Mouse (Mus musculus) kidney, postnatal 0 days (tissue): ENCODE measurements around the gene Pkd1. TPM values are rescaled to one million over a fixed set of nuclear protein-coding genes. Genes with fewer than 3 reads are reported as not detected.

ENCODE experiments used
- ATAC-seq: fragments of 200-750 bp; cut with Nextera tagmentation; replicated peaks from 2 replicates; pipeline ENCODE4 v1.8.0; 2017; ENCODE audit warnings: low read depth, moderate number of reproducible peaks, moderate TSS enrichment, moderate library complexity; ENCODE audit not compliant: low FRiP score
- DNase-seq: peaks from one replicate; pipeline ENCODE4 v3.0.0-alpha.2; 2016; ENCODE audit warnings: low spot score
- H3K27ac ChIP-seq: fragments of 300-500 bp; sonication (generic); 2 replicates; pipeline ENCODE4 v1.5.1; 2014; ENCODE audit warnings: mild to moderate bottlenecking
- H3K27me3 ChIP-seq: fragments of 300-500 bp; sonication (generic); 2 replicates; pipeline ENCODE4 v1.6.1; 2014; ENCODE audit warnings: low read length, mixed read lengths; ENCODE audit not compliant: insufficient read depth
- H3K36me3 ChIP-seq: fragments of 300-500 bp; sonication (generic); 2 replicates; pipeline ENCODE4 v1.6.1; 2014; ENCODE audit warnings: low read length, mixed read lengths; ENCODE audit not compliant: insufficient read depth
- H3K4me1 ChIP-seq: fragments of 300-500 bp; sonication (generic); replicated peaks from 2 replicates; pipeline ENCODE4 v1.6.1; 2014; ENCODE audit warnings: antibody characterized with exemption, low read length, mixed read lengths; ENCODE audit not compliant: insufficient read depth
- H3K4me2 ChIP-seq: fragments of 300-500 bp; sonication (generic); 2 replicates; pipeline ENCODE4 v1.6.1; 2014; ENCODE audit warnings: mild to moderate bottlenecking, low read length, moderate library complexity, mixed read lengths
- H3K4me3 ChIP-seq: fragments of 300-500 bp; sonication (generic); replicated peaks from 2 replicates; pipeline ENCODE4 v1.5.1; 2014; ENCODE audit warnings: low read depth, low read length
- H3K9ac ChIP-seq: fragments of 300-500 bp; sonication (generic); 2 replicates; pipeline ENCODE4 v1.6.1; 2014; ENCODE audit warnings: low read depth, low read length
- H3K9me3 ChIP-seq: fragments of 300-500 bp; sonication (generic); replicated peaks from 2 replicates; pipeline ENCODE4 v1.6.1; 2016; ENCODE audit warnings: low read length, inconsistent platforms, mixed read lengths
- CTCF ChIP-seq: IDR thresholded peaks from 2 replicates; pipeline ENCODE4 v1.5.1; 2016; ENCODE audit warnings: antibody characterized with exemption, low read depth, mild to moderate bottlenecking, moderate library complexity
- WGBS: fragments of 180-500 bp; shearing (Covaris S2); extraction: QIAGEN DNeasy Blood & Tissue Kit; methylation state at CpG from one replicate; pipeline ENCODE4 v1.1.7; 2014; 5-methylcytosine and 5-hydroxymethylcytosine counted together
- polyA plus RNA-seq: library from polyadenylated mRNA; unstranded; fragments of >200 nt; fragmentation: Nextera tagmentation; extraction: Ambion mirVana; gene quantifications from 2 replicates; pipeline ENCODE4 v1.2.1, GENCODE M21; 2015

Gene Pkd1
- 10.6 and 17.7 TPM in 2 replicates for polyA plus RNA-seq

DNA sequence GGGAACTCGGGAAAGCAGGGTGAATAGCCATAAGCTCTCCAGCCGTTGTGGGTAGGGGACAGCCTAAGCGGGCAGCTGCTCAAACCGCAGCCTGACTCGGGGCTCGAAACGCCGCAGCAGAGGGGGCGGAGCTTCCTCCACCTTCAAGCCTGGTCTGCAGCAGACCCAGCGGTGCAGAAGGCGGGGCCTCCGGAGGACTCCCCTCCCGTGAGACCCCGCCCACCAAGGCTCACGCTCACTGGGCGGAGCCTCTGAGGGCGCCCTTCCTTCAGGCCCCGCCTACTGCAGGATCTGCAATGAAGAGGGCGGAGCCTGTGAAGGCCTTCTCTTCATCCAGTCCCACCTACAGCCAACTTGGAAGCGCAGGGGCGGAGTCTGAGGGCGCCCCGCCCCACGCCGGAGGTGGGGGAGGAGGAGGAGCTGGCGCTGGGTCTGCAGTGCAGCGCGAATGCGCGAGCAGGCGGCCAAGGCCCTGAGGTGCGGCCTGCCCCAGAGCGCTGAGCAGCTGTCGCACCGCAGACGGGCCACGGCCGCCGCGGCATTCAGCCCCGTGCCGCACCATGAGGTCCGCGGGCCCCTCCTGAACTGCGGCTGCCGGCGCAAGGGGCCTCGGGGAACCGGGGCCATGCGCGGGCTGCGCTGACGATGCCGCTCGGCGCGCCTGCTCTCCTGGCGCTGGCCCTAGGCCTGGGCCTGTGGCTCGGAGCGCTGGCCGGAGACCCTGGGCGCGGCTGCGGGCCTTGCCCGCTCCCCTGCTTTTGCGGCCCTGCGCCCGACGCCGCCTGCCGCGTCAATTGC, at the start of gene Pkd1:
Gene Pkd1, plus strand, starts transcription at position 217 of the 798 bp plus-strand sequence.
- TF ChIP-seq CTCF = peak; percentile 3; the same call in 1 of the 2 replicates
- no peaks in the 10 kb centered on the region for H3K9me3 ChIP-seq
- H3K9ac ChIP-seq = peak within 1 kb of the TSS; percentile 89
- no peaks in the 10 kb centered on the region for H3K36me3 ChIP-seq
- H3K27ac ChIP-seq = peak within 1 kb of the TSS; percentile 96
- H3K27me3 ChIP-seq = no peaks in the 10 kb centered on the region
- ATAC-seq (peak; percentile 97), DNase-seq (peak; percentile 100)
- peak within 1 kb of the TSS; percentile 64 for H3K4me3 ChIP-seq
- under 1% methylated on average over 66 of the region's 72 CpGs for WGBS
- peak within 1 kb of the TSS; percentile 71 for H3K4me2 ChIP-seq
- H3K4me1 ChIP-seq = 0 out of 2 replicates have a peak, but pooled peaks cover 8% of the 10 kb centered on the region

DNA sequence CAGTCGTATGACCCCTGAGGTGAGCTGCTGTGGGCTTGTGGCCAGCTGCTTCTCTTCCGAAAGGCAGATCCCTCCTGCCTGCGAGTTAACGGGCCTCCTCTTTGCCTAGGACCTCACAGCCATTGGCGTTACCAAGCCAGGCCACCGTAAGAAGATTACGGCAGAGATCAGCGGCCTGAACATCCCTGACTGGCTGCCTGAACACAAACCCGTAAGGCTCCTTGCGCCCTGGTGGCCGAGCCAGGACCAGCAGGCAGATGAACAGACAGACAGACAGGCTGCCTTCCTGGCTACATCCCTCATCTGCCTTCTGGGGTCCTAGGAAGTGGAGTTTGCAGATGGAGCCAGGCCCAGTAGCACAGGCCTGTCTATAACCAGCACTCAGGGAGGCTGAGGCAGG, 47.4 kb upstream of the Pkd1 start:
- Histone ChIP-seq H3K36me3 (no peaks in the 10 kb centered on the region), H3K9me3 (no peaks in the 10 kb centered on the region), H3K4me1 (no peaks in the 10 kb centered on the region), H3K4me3 (no peak overlapping the region), H3K27ac (no peak overlapping the region), H3K27me3 (no peaks in the 10 kb centered on the region), H3K9ac (no peak overlapping the region), H3K4me2 (no peak overlapping the region)
- ATAC-seq (no peak), DNase-seq (no peak)
- 35% methylated on average over 11 of the region's 11 CpGs for WGBS
- peak; percentile 39; the same call in 1 of the 2 replicates for TF ChIP-seq CTCF

- Histone ChIP-seq H3K27ac (no peak overlapping the region), H3K9me3 (no peaks in the 10 kb centered on the region), H3K4me3 (no peak overlapping the region), H3K36me3 (peaks cover 12% of the 10 kb centered on the region; the same call in 1 of the 2 replicates), H3K4me2 (no peak overlapping the region), H3K27me3 (no peaks in the 10 kb centered on the region), H3K4me1 (no peaks in the 10 kb centered on the region), H3K9ac (no peak overlapping the region)
- ATAC-seq (no peak), DNase-seq (no peak)
- WGBS = 91% methylated on average over 10 of the region's 10 CpGs
- TF ChIP-seq CTCF = no peak
Measured at GRCm38 (mm10) chr17:24504085-24504484, 45.5 kb upstream of the Pkd1 start.

- Histone ChIP-seq H3K9me3 (no peaks in the 10 kb centered on the region), H3K4me1 (no peaks in the 10 kb centered on the region), H3K27me3 (no peaks in the 10 kb centered on the region), H3K36me3 (peaks cover 25% of the 10 kb centered on the region), H3K4me3 (no peak overlapping the region), H3K9ac (no peak overlapping the region), H3K27ac (no peak overlapping the region), H3K4me2 (no peak overlapping the region)
- WGBS = 91% methylated on average over 30 of the region's 30 CpGs
- no peak for TF ChIP-seq CTCF
- DNase-seq (no peak), ATAC-seq (no peak)
Measured at GRCm38 (mm10) chr17:24505286-24505955, 44.2 kb upstream of the Pkd1 start.

DNA sequence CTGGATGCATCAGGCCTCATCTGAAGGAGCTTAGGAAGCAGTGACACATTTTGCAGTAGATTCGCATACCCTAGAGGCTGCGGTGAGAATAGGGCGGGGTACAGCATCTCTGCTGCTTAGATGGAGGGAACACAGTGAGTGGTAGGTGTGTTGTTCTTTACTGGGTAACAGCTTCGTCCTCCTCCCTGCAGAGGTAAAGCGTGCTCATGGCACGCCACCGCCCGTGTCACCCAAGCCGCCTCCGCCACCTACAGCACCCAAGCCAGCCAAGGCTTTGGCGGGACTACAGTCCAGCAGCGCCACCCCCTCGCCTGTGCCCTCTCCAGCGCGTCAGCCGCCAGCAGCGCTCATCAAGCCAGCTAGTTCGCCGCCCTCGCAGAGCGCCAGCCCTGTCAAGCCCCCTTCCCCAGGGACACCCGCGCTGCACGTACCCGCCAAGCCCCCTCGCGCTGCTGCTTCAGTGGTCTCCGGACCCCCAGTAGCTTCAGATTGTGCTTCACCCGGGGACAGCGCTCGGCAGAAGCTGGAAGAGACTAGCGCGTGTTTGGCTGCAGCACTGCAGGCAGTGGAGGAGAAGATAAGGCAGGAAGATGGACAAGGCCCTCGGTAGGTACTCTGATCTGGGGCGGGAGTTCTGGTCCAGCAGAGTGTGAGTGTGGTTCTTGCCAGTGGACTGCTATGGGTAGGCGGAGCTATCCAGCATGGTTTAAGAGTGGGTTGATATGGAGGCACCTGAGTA, 43.1 kb upstream of the Pkd1 start:
- Histone ChIP-seq H3K4me2 (peak overlapping the region; percentile 44), H3K9me3 (no peaks in the 10 kb centered on the region), H3K36me3 (peaks cover 36% of the 10 kb centered on the region), H3K27ac (no peak overlapping the region), H3K9ac (no peak overlapping the region), H3K4me1 (no peaks in the 10 kb centered on the region), H3K27me3 (no peaks in the 10 kb centered on the region), H3K4me3 (no peak overlapping the region)
- peak; percentile 35; the same call in 1 of the 2 replicates for ATAC-seq
- TF ChIP-seq CTCF = no peak
- no peak for DNase-seq
- 25% methylated on average over 36 of the region's 36 CpGs for WGBS

GRCm38 (mm10) chr17:24507129-24507664, 42.4 kb upstream of the Pkd1 start:
- TF ChIP-seq CTCF = no peak
- Histone ChIP-seq H3K9ac (0 out of 2 replicates have a peak overlapping the region, but pooled peaks have one; percentile 8), H3K4me1 (no peaks in the 10 kb centered on the region), H3K4me3 (no peak overlapping the region), H3K9me3 (no peaks in the 10 kb centered on the region), H3K4me2 (no peak overlapping the region), H3K27me3 (no peaks in the 10 kb centered on the region), H3K36me3 (peaks cover 43% of the 10 kb centered on the region), H3K27ac (no peak overlapping the region)
- WGBS = 44% methylated on average over 19 of the region's 19 CpGs
- peak; percentile 12; the same call in 1 of the 2 replicates for ATAC-seq
- no peak for DNase-seq
